Mouse (Mus musculus) T-cell, adult 2 months (primary cell): ENCODE data around the gene Hoxa3.
A peak's percentile ranks its signal among the peaks of the same experiment; 100 is the strongest.

ENCODE experiments used
- DNase-seq: peaks from one replicate; pipeline ENCODE4 v3.0.0; 2022; ENCODE audit warnings: low spot score

The Hoxa3 gene

DNA sequence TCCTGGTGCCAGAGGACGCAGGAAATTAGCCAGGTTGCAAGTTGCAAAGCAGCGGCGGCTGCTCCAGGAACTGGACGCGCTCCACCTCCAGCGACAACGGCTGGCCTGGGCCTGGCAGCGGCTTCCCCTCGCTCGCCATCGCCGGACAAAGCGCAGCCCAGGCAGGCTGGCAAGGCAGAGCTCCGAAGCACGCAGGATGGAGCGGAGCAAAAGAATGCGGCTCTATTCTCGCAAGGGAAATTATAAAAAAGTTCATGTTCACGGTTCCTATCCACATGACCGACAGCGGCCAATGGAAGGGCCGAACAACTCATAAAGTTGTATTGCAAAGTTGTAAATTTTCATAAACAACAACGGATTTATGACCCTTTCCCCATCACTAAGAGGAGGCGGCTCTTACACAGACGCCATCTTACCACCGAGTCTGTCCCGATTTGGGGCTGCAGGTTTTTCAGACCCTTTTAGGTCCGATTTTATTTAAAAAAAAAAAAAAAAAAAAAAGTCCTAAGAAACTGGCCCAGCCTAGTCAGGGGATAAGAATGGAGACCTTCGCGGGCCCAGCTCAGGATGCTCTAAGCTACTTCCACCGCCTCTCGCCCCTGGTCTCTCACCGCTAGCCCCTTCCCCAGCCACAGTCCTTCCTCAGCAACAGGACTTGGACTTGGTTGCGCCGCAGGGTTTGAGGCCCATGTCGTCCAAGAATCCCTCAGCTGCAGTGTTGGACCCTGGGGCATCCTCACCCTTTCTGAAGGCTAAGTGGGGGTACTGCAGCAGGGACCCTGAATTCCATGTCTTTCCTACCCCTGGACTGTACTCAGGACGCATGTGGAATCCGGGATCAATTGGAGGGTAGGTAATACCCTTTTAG lies at the start of gene Hoxa3, which contains the start of gene Gm28308:
TSS of gene Hoxa3 (minus strand) at position 218 of the 868 bp plus-strand sequence.
TSS of gene Gm28308 (minus strand) at position 221 of the 868 bp plus-strand sequence.
- no peak for DNase-seq

DNA sequence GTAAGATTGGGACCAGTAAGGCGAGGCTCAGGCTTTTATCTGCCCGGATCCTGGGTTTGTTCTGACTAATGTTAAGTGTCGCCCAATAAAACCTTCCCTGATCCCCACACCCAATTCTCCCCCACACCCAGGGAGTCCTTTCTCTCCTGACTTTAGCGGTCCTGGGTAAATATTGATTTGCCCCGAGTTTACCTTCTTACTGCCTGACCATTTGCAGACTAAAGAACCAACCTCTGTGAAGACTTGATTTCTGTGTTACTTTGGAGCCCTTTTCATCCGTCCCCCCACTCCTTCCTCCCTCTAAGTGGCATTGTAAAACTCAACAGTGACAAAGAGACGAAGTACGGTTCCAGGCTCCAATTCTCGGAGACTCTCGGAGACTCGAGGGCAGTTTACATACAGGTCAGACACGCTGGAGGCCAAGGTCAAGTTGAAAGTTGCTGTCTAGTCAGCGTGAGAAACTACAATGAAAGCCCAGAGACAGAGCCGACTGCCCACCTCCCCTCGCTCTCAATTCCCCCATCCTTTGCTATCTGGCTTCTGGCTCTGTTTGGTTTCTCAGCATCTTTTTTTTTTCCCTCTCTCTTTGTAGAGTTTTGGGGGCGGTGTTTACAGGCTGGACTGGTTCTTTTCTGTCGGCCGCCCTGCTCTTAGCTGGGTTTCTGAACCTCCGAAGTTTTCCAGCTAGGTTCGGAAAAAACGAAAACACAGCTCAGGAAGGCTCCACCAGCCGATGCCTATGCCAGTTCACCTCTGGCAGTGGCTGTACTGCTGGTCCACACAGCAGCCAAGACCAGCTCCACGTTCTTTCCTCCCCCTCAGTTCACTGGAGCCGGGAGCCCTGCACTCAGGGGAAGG lies 49.6 kb upstream of the Hoxa3 start:
- no peak for DNase-seq

DNA sequence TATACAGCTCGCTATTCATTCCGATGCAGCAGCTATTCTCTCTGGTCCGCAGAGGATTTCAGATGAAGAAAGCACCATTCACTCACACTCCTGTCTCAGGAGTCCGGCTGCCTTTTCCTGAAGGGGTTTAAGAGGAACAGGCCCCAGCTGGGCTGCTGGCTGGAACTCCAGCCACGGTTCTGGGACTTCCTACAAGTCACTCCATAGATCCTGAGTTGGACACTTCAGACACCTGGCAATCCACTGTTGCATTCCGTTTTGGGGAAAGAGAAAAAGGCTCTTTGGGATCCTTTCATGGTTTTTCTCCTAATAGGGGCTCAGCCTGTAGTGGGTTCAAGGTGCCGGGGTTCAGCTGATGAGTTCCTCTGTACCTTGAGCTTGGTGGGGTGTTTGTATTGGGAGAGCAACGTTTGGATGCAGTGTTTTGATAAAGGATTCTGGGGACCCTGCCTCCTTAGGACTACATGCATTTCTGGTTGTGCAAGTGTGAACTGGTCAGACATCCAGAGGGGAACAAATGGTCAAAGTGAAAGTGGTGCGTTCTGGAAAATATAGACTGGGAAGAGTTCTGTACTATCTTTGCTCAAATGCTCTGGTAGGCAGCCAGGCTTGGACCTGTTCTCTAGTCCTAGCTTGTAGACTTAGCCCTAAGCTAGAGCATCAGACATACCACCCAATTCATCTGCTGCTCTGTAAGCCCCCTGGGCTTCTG lies 48.8 kb upstream of the Hoxa3 start:
- DNase-seq = no peak

DNA sequence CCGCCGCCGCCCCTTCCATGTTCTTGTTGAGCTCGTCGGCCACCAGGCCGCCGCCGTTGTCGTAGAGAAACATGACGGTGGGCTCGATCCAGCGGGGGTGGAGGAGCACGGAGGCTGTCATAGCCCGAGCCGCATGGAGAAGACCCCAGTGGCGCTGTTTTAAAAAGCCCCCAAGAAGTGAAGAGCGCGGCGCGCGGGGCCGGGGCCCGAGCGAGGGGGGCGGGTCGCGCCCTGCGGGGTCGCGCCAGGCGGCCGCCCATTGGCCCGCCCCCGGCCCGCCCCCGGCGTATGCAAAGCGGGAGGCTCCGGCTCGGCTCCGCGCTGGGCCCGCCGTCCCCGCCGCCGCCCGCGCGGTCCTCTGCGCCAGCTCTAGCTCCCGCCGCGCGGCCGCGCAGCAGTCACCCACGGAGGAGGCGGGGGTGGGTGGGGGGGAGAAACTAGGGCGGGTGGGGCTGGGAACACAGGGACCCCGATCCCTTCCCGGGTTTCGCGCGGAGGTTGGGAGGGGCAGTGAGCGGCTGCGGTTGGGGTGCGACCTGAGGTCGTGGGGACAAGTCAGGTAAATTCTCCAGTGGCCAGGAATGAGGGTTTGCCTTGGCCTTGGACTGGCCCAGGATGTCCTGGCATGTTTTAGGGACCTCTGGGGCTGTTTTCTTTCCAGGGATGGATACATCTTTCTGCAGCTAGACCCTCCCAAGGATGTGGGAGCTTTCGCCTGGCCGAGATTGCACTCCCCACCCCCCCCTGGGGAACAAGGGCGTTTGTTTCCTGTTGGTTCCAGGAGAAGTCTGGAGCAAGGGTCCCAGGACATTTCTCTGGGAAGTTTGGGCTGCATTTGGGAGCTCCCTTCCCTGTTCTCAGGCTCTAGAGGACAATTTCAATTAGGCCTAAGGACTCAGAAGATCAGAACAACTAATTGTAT lies 47.8 kb upstream of the Hoxa3 start, which contains the start of gene Hoxa13:
TSS of gene Hoxa13 (minus strand) at position 227 of the 922 bp plus-strand sequence.
- no peak for DNase-seq

DNA sequence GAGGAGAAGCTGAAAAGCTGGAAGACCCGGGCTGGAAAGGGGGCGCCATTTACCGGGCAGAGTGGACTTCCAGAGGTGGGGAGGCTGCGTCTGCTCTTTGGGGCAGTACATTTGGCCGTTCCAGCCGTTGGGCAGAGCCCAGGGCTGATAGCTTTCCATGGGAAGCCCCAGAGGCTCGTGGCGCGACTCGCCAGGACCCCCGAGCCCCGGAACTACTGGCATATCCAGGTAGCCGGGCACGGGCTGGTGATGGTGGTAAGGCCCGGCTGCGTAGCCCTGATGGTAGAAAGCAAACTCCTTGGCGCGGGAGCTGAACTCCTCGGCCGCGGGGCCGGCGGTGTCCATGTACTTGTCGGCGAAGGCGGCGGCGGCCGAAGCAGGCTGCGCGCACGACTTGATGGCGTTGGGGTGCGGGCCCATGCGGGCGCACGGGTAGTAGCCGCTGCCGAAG lies 46.7 kb upstream of the Hoxa3 start:
- DNase-seq = no peak

DNA sequence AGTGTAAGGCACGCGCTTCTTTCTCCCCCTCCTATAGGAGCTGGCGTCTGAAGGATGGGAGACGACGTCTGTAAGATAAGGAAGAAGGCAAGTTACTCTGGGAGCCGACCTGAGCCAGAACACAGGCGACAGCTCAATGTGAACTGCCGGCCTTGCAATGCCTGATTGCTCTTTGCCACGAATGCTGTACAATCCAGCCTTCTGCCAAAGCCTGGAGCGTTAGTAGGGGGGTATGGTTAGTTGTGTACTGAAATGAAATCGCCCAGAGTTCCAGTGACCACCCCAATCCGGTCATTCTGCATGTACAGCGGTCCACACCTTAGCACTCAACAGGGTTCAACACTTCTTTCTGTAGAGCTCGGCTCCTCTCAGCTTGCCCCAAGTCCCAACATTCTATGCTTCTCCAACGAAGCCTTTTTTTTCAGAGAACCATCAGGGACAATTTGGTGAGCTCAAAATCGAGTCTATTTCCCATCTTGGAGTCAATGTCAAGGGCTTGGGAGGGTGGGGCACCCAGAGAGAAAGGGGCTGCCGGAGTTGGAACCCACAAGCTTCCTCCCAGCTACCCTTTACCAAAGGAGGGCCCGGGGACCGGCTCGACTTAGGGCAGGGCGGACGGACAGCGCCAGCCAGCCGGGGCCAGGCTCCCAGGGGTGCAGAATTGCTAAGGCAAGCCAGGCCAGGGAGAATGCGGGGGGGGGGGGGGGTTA lies 46.1 kb upstream of the Hoxa3 start:
- no peak for DNase-seq

DNA sequence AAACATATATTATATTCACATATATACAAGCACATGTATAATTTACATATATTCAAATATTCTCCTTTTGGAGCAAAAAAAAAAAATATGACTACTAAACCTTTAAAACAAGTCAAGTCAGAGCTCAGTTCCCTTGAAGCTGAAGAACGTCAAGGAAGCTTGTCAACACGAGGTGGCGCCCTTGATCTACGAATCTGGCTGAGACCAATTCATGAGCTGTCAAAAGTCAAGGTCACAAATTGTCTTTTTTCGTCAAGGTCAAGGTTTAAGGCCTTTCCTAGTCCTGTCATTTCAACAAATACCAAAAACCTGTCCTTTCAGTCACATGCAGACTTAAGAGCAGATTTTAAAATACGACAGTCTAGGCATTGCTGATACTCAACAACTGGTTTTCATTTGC lies 43.8 kb upstream of the Hoxa3 start:
- peak; percentile 74 for DNase-seq

DNA sequence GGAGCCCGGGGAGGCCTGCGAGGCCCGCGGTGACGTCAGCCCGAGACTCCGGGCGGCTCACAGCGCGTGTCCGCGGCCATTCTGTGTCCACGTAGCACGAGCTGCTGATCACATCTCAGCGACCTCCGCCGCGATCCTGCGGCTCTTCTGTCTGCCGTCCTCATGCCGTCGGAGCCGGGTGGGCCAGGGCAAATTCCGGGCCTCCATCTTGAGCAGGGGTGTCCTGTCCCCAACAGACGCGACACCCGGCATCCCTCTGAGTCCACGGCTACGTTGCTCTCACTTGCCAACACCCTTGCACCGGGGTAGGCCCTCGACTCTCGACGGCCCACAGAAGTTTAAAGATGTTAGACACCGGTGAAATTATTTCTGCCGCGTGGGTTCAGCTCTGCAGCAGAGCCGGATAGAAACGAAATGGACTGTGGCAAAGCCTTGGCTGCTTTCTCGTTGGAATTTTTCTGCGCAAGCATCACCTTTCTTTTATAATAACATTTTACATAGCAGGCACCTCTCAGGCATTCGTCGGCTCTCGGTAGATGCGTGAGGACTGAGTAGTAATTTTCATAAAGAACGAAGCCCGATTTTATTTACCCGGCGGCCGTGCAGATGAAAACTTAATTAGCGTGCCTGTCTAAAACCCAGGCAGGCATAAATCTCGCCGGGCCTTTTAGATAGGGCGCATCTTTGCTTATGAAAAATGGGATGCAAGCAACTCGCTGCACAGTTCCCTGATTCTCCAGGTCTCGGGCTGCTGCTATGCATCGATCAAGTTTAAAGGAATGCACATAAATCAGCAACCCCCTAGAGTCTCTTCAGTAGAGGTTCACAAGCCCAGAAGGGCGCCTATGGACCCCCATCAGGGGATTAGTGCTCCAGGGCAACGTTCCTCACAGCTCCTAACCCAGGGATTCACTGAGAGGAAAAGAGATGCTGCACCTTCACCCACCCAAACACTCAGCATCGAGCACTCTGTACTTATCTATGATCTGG lies 40.7 kb upstream of the Hoxa3 start:
- no peak for DNase-seq

DNA sequence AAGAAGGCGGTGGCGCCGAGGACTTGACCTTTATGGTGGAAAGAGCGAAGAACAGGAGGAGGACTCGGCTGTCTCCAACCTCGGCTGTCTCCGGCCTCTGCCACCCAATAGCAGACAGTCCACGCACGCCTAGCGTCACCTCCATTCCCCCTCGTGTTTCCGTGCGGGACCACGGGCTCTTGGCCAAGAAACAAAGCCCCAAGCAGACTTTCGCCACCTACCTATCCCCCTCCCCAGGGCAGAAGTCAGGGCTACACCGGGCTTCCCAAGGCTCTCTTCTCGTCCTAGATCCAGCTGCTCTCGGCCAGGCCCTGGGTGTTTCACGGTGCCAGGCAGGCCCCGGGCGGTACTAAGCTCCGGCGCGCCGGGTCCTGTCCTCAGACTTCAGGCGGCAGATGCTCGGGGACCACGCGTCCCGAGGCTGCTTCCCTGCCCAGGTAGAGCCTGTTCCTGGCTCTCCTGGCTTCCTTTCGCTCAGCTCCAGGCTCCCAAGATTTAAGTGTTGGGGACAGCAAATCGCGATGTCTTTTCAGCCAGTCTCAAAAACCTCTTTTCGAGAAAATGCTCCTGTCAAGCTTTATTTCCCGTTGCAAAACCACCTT lies 39.7 kb upstream of the Hoxa3 start:
- no peak for DNase-seq

DNA sequence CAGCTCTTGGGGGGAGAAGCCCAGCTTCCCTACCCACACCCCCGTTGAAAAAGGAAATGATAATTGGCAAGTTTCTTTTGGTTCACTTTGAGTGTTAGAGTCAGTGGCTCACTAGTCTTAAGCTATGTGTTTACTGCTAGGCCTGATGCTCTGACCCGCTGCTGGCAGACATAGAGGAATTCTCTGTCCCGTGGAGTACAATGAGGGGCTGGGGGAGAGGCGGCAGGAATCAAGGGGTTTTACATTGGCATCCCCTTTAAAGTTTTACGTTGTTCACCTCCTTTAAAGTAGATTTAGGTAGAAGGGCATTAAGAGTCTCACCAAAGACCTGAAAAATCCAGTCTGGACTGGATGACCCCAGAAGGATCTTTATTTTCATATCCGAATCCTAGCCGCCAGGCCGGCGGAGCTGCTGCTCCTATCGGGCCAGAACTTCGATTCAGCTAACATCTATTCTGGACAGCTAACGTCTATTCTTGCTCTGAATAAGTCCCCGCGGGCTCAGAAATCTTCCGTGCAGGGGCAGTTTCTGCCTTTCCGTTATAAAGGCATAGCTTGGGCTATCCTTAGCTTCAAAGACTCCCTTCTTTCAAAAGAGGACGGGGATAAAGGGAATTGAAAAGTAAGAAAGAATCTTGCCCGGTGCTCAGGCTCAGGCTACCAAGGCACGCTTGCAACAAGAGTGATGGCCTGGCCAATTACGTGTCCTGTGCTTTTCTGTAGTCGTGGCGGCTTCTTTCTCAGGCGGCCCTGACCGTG lies 39.1 kb upstream of the Hoxa3 start:
- DNase-seq = no peak

DNA sequence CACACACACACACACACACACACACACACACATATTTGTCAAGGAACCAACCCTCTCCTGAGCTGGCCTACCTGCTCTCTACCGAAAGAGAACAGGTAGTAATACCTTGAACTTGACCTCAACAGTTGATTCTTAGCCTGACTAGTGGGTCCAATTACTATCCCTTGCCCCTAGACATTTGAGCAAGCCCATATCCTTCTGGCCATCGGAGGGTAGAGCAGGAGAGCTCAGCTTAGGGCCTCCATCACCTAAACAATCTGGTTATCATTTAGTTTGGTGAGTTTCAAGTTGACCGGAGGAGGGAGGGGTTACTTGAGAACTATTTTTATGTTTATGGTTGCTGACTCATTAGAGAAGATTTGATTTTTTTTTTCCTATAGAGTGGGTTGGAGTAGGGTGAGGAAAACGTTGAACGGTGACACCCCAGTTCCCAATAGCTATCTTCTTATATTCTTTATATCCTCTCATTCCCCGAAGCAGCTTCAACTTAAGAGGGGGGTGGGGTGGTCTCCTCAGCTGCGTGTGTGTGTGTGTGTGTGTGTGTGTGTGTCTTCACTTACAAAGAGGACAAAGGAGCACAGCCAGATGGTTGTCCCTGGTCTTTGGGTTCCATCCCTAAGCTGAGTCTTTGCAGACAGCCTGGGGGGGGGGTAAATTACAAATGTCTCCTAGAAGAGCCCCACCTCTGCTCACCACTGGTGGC lies 38.2 kb upstream of the Hoxa3 start:
- DNase-seq = no peak

DNA sequence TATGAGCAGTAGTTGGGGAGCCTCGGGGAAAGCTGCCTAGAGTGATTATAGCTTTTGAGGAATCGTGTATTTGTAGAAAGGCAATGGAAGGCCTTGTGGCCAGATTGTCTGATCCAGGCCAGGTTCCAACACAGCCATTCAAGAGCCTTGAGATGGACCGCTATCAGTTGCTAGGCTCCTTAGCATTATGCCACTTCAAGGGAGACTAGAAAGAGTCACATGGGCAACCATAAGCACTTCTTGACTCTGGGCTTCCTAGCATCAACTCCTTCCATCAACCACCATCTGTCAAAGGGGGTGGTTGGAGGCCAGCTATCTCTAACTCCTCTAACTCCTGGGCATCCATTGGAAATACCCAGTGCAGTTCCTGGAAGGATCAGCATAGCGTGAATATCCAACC lies 36.7 kb upstream of the Hoxa3 start:
- DNase-seq = no peak

DNA sequence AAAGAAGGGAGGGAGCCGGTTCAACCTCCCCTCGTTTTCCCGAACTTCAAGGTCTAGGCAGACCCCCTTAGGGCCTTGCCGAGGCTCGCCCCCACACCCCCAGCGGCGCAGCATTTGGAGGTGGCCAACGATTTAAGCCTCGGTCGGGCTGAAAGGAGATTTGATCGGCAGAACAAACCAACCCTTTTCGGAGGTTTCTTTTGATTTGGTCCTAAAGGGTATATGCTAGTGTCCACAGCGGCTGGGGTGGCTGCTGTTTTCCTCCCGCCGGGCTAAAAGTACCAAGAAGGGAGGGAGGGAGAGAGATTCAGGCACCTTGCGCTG lies 36.2 kb upstream of the Hoxa3 start:
- DNase-seq = no peak

DNA sequence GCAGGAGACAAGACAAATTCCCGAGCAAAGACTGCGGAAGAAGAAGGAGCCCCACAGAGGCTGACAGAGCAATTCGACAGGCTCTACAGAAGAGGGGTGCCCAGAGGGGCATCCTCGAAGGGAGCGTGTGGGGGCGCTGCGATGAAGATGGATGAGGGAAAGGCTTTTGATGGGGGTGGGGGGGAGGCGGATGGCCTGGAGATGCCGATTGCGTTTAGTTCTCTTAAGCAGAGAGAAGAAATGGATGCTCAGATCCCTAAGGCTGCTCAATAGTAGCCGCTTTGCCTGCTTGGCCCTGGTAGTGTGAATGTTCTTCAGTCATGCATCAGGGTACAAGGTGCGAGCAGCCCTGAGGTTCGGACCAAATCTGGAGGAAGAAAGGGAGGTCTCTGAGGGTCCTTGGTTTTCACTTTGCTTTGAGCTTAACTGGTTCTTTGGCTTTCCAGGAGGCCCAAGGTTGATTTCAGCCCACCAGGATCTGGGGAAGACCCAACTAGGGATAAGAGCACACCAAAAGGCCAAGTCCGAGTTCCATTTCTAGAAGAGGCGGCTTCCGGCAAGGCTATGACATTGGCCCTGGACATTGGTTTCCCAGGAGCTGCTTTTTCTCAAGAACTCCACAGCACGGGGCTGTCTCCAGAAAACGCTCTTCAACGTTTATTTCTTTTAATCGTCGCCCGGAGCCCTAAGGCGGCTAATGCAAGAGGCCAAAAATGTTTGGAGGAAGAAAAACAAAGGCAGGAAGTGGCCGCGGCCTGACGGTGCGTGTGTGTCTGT lies 35.7 kb upstream of the Hoxa3 start:
- DNase-seq = no peak

DNA sequence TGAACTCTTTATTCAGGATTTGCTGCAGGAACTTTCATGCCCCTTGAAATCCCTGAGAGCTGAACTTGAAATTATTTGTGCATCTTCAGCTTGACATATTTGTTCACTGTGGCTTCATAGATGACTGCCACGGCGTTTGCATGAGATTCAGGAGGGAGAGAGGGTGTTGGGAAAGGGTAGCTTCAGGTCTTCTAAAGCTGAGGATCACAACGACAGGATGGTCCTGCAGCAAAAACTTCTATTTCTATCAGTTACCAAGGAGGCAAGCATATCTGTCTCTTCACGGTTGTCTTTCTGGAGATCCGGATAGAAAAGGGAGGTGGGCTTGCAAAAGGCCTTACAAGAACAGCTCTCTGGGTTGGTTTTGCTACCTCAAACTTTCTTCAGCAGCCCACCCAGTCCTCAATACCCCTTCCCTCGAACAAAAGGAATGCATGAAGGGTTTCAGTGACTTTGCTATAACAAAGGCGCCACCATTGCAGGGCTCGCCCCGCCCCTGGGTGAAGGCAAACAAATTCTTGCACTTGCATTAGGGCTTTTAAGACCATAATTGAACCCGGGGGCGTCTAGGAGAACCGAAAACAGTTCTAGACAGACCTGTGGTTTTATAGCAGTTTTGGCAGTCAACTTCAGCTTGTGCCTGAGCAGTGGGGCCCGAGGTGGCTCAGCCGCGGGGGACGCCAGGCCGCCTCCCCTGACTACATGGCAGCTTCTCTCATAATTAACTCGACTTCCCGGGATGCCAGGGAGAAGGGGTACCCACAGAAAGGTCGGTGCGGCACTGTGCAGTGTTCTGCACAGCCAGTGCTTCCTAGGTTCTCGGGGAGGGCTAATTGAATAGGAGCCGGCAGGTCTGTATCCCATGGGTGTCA lies 34.9 kb upstream of the Hoxa3 start:
- DNase-seq = no peak

DNA sequence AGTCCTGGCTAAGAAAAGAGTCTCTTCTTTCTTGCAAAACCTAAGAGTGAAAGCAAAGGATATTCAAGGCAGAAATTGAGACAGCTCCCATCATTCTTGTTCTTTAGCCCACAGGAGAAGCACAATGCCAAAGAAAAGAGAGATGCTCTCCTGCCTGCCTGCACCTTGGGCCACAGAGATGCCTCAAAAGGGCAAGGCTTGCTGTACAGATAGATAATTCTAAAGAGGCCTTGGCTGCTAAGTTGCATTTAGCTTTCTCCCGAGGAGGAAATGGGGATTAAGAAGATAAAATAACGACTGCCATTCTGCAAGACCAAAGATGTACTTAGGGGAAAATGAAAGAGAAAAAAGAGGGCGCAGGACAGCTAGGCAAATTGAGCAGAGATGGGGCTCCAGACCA lies 33.8 kb upstream of the Hoxa3 start:
- DNase-seq = no peak
